Mouse (Mus musculus) left cerebral cortex, adult 6 months (tissue): Measurements from ENCODE around the gene Rpl36-ps4. TPM values are rescaled to one million over a fixed set of nuclear protein-coding genes. Genes with fewer than 3 reads are reported as not detected.

Source experiments
- long read RNA-seq, 2 experiments: library from polyadenylated mRNA; unstranded; transcript quantifications; one replicate each; pipeline ENCODE4 v2.0.0; 2019 to 2020
- polyA plus RNA-seq: library from polyadenylated mRNA; unstranded; fragments of <200 nt; fragmentation: Nextera tagmentation; gene quantifications from 2 replicates; pipeline ENCODE4 v1.2.3, GENCODE M21; 2021

Gene Rpl36-ps4
- not detected in 2 replicates for polyA plus RNA-seq
- long read RNA-seq, experiment 1 = 0 reads
- long read RNA-seq, experiment 2 = 0 reads

DNA sequence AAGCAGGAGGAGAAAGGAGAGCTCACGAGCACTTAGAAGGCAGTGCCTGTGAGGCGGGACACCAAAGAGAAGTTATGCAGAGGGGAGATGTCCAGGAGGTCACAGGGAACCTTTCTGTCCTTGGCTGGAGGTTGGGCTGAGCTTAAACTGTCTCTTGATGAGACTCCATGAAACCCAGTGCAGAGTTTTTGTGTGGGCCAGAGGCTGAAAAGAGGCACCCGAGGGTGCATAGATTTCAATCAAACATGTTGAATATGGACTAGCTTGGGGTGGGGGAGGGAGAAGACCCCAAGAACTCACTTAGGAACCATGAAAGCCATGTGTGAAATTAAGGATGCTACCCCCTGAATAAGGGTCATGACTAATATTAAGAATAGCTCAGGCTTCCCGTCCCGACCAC, at the start of gene Rpl36-ps4:
Gene Rpl36-ps4 (plus strand): TSS at position 301 of the 400 bp plus-strand sequence.

Other genes with a start within 250 kb of the Rpl36-ps4 start
- gene Msh2, start 248.6 kb upstream of the Rpl36-ps4 start, polyA plus RNA-seq = 12.1 and 16.6 TPM in 2 replicates
- 1.8 and 17.7 TPM in 2 replicates for gene Kcnk12, start 123.0 kb upstream of the Rpl36-ps4 start, polyA plus RNA-seq
- gene Msh6, start 54.1 kb downstream of the Rpl36-ps4 start, polyA plus RNA-seq = 4.9 and 5.0 TPM in 2 replicates
- gene Fbxo11, start 144.3 kb downstream of the Rpl36-ps4 start, polyA plus RNA-seq = 16.4 and 25.4 TPM in 2 replicates